ENCODE assay signal across 21 mouse cellular contexts in genomic region chr8:34727699-34728098, GRCm38 (mm10).
"Had no signal": no experiment of that assay in that cellular context is flagged by ENCODE, and none has a peak within 500 bp of the region (broad histone marks: within the 10 kb centered on the region; RNA-seq: fewer than 3 reads in every experiment).

No protein-coding gene starts in this region.

- H3K9ac ChIP-seq: limb, embryonic 12.5 days; limb, embryonic 15.5 days; liver, embryonic 15.5 days; lung, embryonic 15.5 days had no signal

- H3K36me3 ChIP-seq: limb, embryonic 12.5 days; limb, embryonic 15.5 days; liver, embryonic 15.5 days; lung, embryonic 15.5 days; midbrain, embryonic 10.5 days had no signal

- H3K4me2 ChIP-seq: limb, embryonic 12.5 days; limb, embryonic 15.5 days; liver, embryonic 11.5 days; liver, embryonic 15.5 days; lung, embryonic 15.5 days had no signal

- H3K27me3 ChIP-seq: limb, embryonic 12.5 days; limb, embryonic 15.5 days; lung, embryonic 15.5 days had no signal

- DNase-seq: kidney, postnatal 25 days; layer of hippocampus, adult 9-11 months; left cerebral cortex, postnatal 4 days; lung, adult 18-20 months; lung, postnatal 10 days; lung, postnatal 36 days; midbrain, embryonic 14.5 days; right cerebral cortex, postnatal 4 days; thymus, adult 2 months; thymus, postnatal 14 days; thymus, postnatal 4 days had no signal

- H3K27ac ChIP-seq: kidney, postnatal 0 days; layer of hippocampus, adult 2 months; limb, embryonic 12.5 days; limb, embryonic 15.5 days; liver, embryonic 15.5 days; lung, embryonic 15.5 days; midbrain, embryonic 10.5 days; stomach, postnatal 0 days had no signal

- H3K9me3 ChIP-seq: limb, embryonic 12.5 days; limb, embryonic 15.5 days; liver, embryonic 15.5 days; lung, embryonic 15.5 days; midbrain, embryonic 10.5 days had no signal

- H3K4me3 ChIP-seq: layer of hippocampus, adult 2 months; limb, embryonic 12.5 days; limb, embryonic 15.5 days; liver, embryonic 15.5 days; lung, embryonic 15.5 days; megakaryocyte, embryonic 14.5 days; midbrain, embryonic 10.5 days had no signal

- H3K4me1 ChIP-seq: limb, embryonic 12.5 days; limb, embryonic 15.5 days; liver, embryonic 15.5 days; lung, embryonic 15.5 days had no signal
